Mouse (Mus musculus) kidney, adult 9 months (tissue): Measurements from ENCODE around the gene Lmln.
A peak's percentile ranks its signal among the peaks of the same experiment; 100 is the strongest.

Experiments
- DNase-seq: peaks from one replicate; pipeline ENCODE4 v3.0.0; 2022

Lmln gene

GRCm38 (mm10) chr16:33058656-33059055 is 3.7 kb upstream of the Lmln start:
- peak; percentile 57 for DNase-seq

GRCm38 (mm10) chr16:33059471-33059870 is 2.9 kb upstream of the Lmln start:
- DNase-seq = peak; percentile 41

- no peak for DNase-seq
These were observed 1.4 kb upstream of the Lmln start for GRCm38 (mm10) chr16:33060926-33061325.

GRCm38 (mm10) chr16:33061400-33061799 is 921 bp upstream of the Lmln start:
- no peak for DNase-seq

- peak; percentile 73 for DNase-seq
These were observed 386 bp downstream of the Lmln start for GRCm38 (mm10) chr16:33062682-33063131.

GRCm38 (mm10) chr16:33063267-33063666 is 946 bp downstream of the Lmln start:
- no peak for DNase-seq

- DNase-seq = no peak
These were observed 2.3 kb downstream of the Lmln start for GRCm38 (mm10) chr16:33064636-33065035.

- no peak for DNase-seq
These were observed 8.6 kb downstream of the Lmln start for GRCm38 (mm10) chr16:33070928-33071327.

- peak; percentile 54 for DNase-seq
These were observed 10.7 kb downstream of the Lmln start for GRCm38 (mm10) chr16:33072871-33073557.

- DNase-seq = no peak
These were observed 12.6 kb downstream of the Lmln start for GRCm38 (mm10) chr16:33074967-33075366.

GRCm38 (mm10) chr16:33076078-33076477 is 13.8 kb downstream of the Lmln start:
- DNase-seq = peak; percentile 24

- DNase-seq = no peak
These were observed 14.8 kb downstream of the Lmln start for GRCm38 (mm10) chr16:33077069-33077627.

GRCm38 (mm10) chr16:33080063-33080462 is 17.7 kb downstream of the Lmln start:
- no peak for DNase-seq

- no peak for DNase-seq
These were observed 20.6 kb downstream of the Lmln start for GRCm38 (mm10) chr16:33082951-33083350.

- DNase-seq = no peak
These were observed 21.7 kb downstream of the Lmln start for GRCm38 (mm10) chr16:33083996-33084395.

- peak; percentile 24 for DNase-seq
These were observed 23.3 kb downstream of the Lmln start for GRCm38 (mm10) chr16:33085666-33086065.

- DNase-seq = no peak
These were observed 51.4 kb downstream of the Lmln start for GRCm38 (mm10) chr16:33113726-33114125.

- DNase-seq = no peak
These were observed 61.1 kb downstream of the Lmln start for GRCm38 (mm10) chr16:33123373-33123772.

GRCm38 (mm10) chr16:33123938-33124820 is 61.9 kb downstream of the Lmln start:
- DNase-seq = no peak

- DNase-seq = no peak
These were observed 64.7 kb downstream of the Lmln start for GRCm38 (mm10) chr16:33127052-33127451.

GRCm38 (mm10) chr16:33130731-33131130 is 68.4 kb downstream of the Lmln start:
- no peak for DNase-seq

GRCm38 (mm10) chr16:33133186-33133585 is 70.9 kb downstream of the Lmln start:
- DNase-seq = no peak

- DNase-seq = no peak
These were observed 72.8 kb downstream of the Lmln start for GRCm38 (mm10) chr16:33135167-33135566.

GRCm38 (mm10) chr16:33139061-33139460 is 76.7 kb downstream of the Lmln start:
- peak; percentile 50 for DNase-seq
